Mouse (Mus musculus) bone marrow macrophage, adult 2 months (primary cell): ENCODE measurements around the gene Sox5.

ENCODE experiments used
- CTCF ChIP-seq: IDR thresholded peaks from 2 replicates; pipeline ENCODE4 v1.5.1; 2012; ENCODE audit warnings: low read depth, mild to moderate bottlenecking, low read length, moderate library complexity
- POLR2A ChIP-seq: IDR thresholded peaks from 2 replicates; pipeline ENCODE4 v1.6.1; 2012; ENCODE audit warnings: mild to moderate bottlenecking, low read depth, low read length, borderline replicate concordance

DNA sequence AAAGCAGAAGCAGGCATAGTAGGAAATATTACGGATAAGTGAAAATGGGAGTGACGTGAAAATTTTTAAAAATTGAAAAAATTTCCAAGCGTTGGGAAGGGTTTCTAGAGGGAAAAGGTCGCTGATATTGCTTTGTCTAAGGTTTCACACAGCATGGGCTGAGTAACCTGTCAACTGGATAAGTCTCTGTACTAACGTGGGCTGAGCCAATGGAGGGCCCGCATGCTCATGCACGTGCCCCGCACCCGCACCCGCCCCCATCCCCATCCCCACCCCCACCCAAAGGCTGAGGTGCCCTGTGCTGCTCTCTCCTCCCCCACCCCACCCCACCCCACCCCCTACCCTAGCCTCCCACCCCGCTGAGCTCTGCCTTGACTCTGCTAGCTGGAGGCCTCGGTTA is 42.4 kb upstream of the Sox5 start:
- TF ChIP-seq CTCF (no peak), POLR2A (no peak)
